Mouse (Mus musculus): Measurements from ENCODE around the gene Aph1c.

GRCm38 (mm10) chr9:66863456-66863855 is 28.9 kb upstream of the Aph1c start:
- TF ChIP-seq CTCF (IDR thresholded peaks at IDR 0.05; ENCODE audit: control insufficient read depth, insufficient read depth, insufficient replicate concordance, low read depth, low read length) (no peak), POLR2A (IDR thresholded peaks at IDR 0.05; ENCODE audit: control insufficient read depth, low read depth, low read length) (no peak)

All from testis, adult 2 months (tissue).